Mouse (Mus musculus): Measurements from ENCODE around the gene Gadl1.

DNA sequence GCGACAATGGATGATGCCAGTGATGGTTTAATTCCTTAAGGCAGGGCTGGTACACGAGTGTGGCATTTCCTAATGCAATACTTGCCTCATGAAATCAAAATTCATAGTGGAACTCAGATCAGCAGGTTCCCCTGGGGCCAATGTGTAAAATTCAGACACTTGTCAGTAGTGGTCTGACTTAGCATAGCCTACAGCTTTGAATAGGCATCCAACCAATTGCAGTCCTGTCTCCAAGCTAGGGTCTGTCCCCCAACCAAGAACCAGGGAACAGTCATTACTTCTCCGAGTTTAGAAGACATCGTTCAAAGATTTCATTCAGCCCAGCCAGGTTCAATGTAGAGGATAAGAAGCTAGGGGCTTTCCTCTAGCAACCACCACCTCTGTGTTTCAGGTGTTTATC, 172.5 kb downstream of the Gadl1 start:
- TF ChIP-seq GATA1 (IDR thresholded peaks at IDR 0.05; ENCODE audit: borderline replicate concordance, low read length) (no peak), FLI1 (IDR thresholded peaks at IDR 0.05; ENCODE audit: low read length) (no peak)
